Mouse (Mus musculus) ES-Bruce4 (cell line): ENCODE measurements around the gene Pheta2.

Source experiments
- CTCF ChIP-seq: IDR thresholded peaks from one replicate; pipeline ENCODE4 v1.8.1; 2011; ENCODE audit warnings: low read depth, low read length
- EP300 ChIP-seq: IDR thresholded peaks from 2 replicates; pipeline ENCODE4 v1.6.1; 2011; ENCODE audit warnings: low read depth, low read length; ENCODE audit not compliant: insufficient read depth
- POLR2A ChIP-seq: IDR thresholded peaks from one replicate; pipeline ENCODE4 v1.8.1; 2011; ENCODE audit warnings: low read length; ENCODE audit not compliant: insufficient read depth

GRCm38 (mm10) chr15:82290252-82290651 is 48.5 kb upstream of the Pheta2 start:
- TF ChIP-seq EP300 (no peak), POLR2A (no peak), CTCF (no peak)
